Mouse (Mus musculus) hindbrain, embryonic 15.5 days (tissue): Measurements from ENCODE around the gene Tmem210. TPM values are rescaled to one million over a fixed set of nuclear protein-coding genes. Genes with fewer than 3 reads are reported as not detected.

Experiments used
- ATAC-seq: fragments of 200-750 bp; cut with Nextera tagmentation; 2 replicates; pipeline ENCODE4 v1.8.0; 2017; ENCODE audit warnings: low read depth, moderate number of reproducible peaks, moderate TSS enrichment; ENCODE audit not compliant: low FRiP score
- H3K27ac ChIP-seq: fragments of 300-500 bp; sonication (generic); replicated peaks from 2 replicates; pipeline ENCODE4 v1.5.1; 2015; ENCODE audit warnings: mild to moderate bottlenecking, inconsistent platforms
- H3K27me3 ChIP-seq: fragments of 300-500 bp; sonication (generic); 2 replicates; pipeline ENCODE4 v1.6.1; 2015; ENCODE audit warnings: control low read depth, inconsistent platforms
- H3K36me3 ChIP-seq: fragments of 300-500 bp; sonication (generic); 2 replicates; pipeline ENCODE4 v1.6.1; 2015; ENCODE audit warnings: control low read depth, inconsistent platforms
- H3K4me1 ChIP-seq: fragments of 300-500 bp; sonication (generic); replicated peaks from 2 replicates; pipeline ENCODE4 v1.6.1; 2015; ENCODE audit warnings: control low read depth, inconsistent platforms
- H3K4me2 ChIP-seq: fragments of 300-500 bp; sonication (generic); 2 replicates; pipeline ENCODE4 v1.6.1; 2015; ENCODE audit warnings: moderate library complexity, mild to moderate bottlenecking, inconsistent platforms
- H3K4me3 ChIP-seq: fragments of 300-500 bp; sonication (generic); 2 replicates; pipeline ENCODE4 v1.5.1; 2015; ENCODE audit warnings: mild to moderate bottlenecking, inconsistent platforms
- H3K9ac ChIP-seq: fragments of 300-500 bp; sonication (generic); 2 replicates; pipeline ENCODE4 v1.6.1; 2015; ENCODE audit warnings: inconsistent platforms
- H3K9me3 ChIP-seq: fragments of 300-500 bp; sonication (generic); 2 replicates; pipeline ENCODE4 v1.6.1; 2016; ENCODE audit warnings: control low read depth, inconsistent platforms
- WGBS: fragments of 180-500 bp; shearing (Covaris S2); methylation state at CpG from one replicate; pipeline ENCODE4 v1.1.7; 2015; 5-methylcytosine and 5-hydroxymethylcytosine counted together
- polyA plus RNA-seq: library from polyadenylated mRNA; unstranded; fragments of >200 nt; fragmentation: Nextera tagmentation; extraction: Ambion mirVana; gene quantifications from 2 replicates; pipeline ENCODE4 v1.2.1, GENCODE M21; 2015

Gene Tmem210
- polyA plus RNA-seq, 1 experiment from 2014 or later, result not detected

GRCm38 (mm10) chr2:25304657-25305541, 17.0 kb downstream of the Tmem210 start:
- ATAC-seq, result peak; percentile 88
- Histone ChIP-seq H3K4me2 (peak overlapping the region; percentile 69), H3K27me3 (peaks cover 42% of the 10 kb centered on the region), H3K4me1 (peaks cover 12% of the 10 kb centered on the region), H3K9ac (peak overlapping the region; percentile 49), H3K4me3 (peak overlapping the region; percentile 42), H3K36me3 (peaks cover 26% of the 10 kb centered on the region), H3K9me3 (no peaks in the 10 kb centered on the region), H3K27ac (peak overlapping the region; percentile 63)
- WGBS, result 4% methylated on average over 45 of the region's 45 CpGs

GRCm38 (mm10) chr2:25305587-25306359, 17.8 kb downstream of the Tmem210 start:
- 51% methylated on average over 14 of the region's 14 CpGs for WGBS
- ATAC-seq, result peak; percentile 55; the same call in 1 of the 2 replicates
- Histone ChIP-seq H3K9me3 (no peaks in the 10 kb centered on the region), H3K4me1 (peaks cover 12% of the 10 kb centered on the region), H3K36me3 (peaks cover 31% of the 10 kb centered on the region), H3K27ac (peak overlapping the region; percentile 63; the same call in 1 of the 2 replicates), H3K4me3 (peak overlapping the region; percentile 42), H3K9ac (peak overlapping the region; percentile 49), H3K4me2 (peak overlapping the region; percentile 69), H3K27me3 (peaks cover 51% of the 10 kb centered on the region)

GRCm38 (mm10) chr2:25310180-25310579, 22.2 kb downstream of the Tmem210 start:
- 53% methylated on average over 10 of the region's 10 CpGs for WGBS
- Histone ChIP-seq H3K27ac (no peak overlapping the region), H3K4me1 (peaks cover 4% of the 10 kb centered on the region), H3K4me3 (no peak overlapping the region), H3K27me3 (peaks cover 81% of the 10 kb centered on the region), H3K9me3 (no peaks in the 10 kb centered on the region), H3K4me2 (no peak overlapping the region), H3K9ac (no peak overlapping the region), H3K36me3 (peaks cover 53% of the 10 kb centered on the region)
- no peak for ATAC-seq

- 7% methylated on average over 21 of the region's 22 CpGs for WGBS
- no peak overlapping the region for H3K4me3 ChIP-seq
- peaks cover 61% of the 10 kb centered on the region for H3K36me3 ChIP-seq
- H3K9me3 ChIP-seq, result no peaks in the 10 kb centered on the region
- no peak overlapping the region for H3K27ac ChIP-seq
- no peak; the same call in 1 of the 2 replicates for ATAC-seq
- H3K27me3 ChIP-seq, result peaks cover 89% of the 10 kb centered on the region
- no peak overlapping the region for H3K4me2 ChIP-seq
- H3K4me1 ChIP-seq, result no peaks in the 10 kb centered on the region
- no peak overlapping the region for H3K9ac ChIP-seq
Measured at GRCm38 (mm10) chr2:25310969-25311368, 23.0 kb downstream of the Tmem210 start.

GRCm38 (mm10) chr2:25311491-25311891, 23.5 kb downstream of the Tmem210 start:
- Histone ChIP-seq H3K4me2 (no peak overlapping the region), H3K9ac (no peak overlapping the region), H3K36me3 (peaks cover 62% of the 10 kb centered on the region), H3K27me3 (peaks cover 94% of the 10 kb centered on the region), H3K9me3 (no peaks in the 10 kb centered on the region), H3K4me1 (peaks cover 3% of the 10 kb centered on the region), H3K4me3 (no peak overlapping the region), H3K27ac (no peak overlapping the region)
- ATAC-seq, result peak; percentile 24; the same call in 1 of the 2 replicates
- WGBS, result 12% methylated on average over 11 of the region's 11 CpGs

- H3K4me2 ChIP-seq, result peak overlapping the region; percentile 64
- H3K9ac ChIP-seq, result peak overlapping the region; percentile 56
- 3% methylated on average over 31 of the region's 31 CpGs for WGBS
- H3K27me3 ChIP-seq, result peaks cover 43% of the 10 kb centered on the region
- H3K9me3 ChIP-seq, result no peaks in the 10 kb centered on the region
- H3K4me3 ChIP-seq, result peak overlapping the region; percentile 64
- peak overlapping the region; percentile 87 for H3K27ac ChIP-seq
- peak; percentile 78 for ATAC-seq
- peaks cover 27% of the 10 kb centered on the region for H3K4me1 ChIP-seq
- H3K36me3 ChIP-seq, result peaks cover 25% of the 10 kb centered on the region
Measured at GRCm38 (mm10) chr2:25318119-25318966, 30.4 kb downstream of the Tmem210 start.

- WGBS, result 8% methylated on average over 58 of the region's 58 CpGs
- Histone ChIP-seq H3K4me3 (peak within 1 kb of the TSS; percentile 64), H3K27ac (peak within 1 kb of the TSS; percentile 87), H3K9ac (peak within 1 kb of the TSS; percentile 56), H3K9me3 (no peaks in the 10 kb centered on the region), H3K27me3 (peaks cover 34% of the 10 kb centered on the region), H3K4me2 (peak within 1 kb of the TSS; percentile 64), H3K4me1 (peaks cover 27% of the 10 kb centered on the region), H3K36me3 (peaks cover 18% of the 10 kb centered on the region)
- peak; percentile 87 for ATAC-seq
Measured at GRCm38 (mm10) chr2:25318971-25319773, 31.2 kb downstream of the Tmem210 start, which contains the start of gene Grin1. TSS of gene Grin1 (minus strand) at chr2:25319187.

GRCm38 (mm10) chr2:25320084-25320483, 32.1 kb downstream of the Tmem210 start:
- Histone ChIP-seq H3K36me3 (0 out of 2 replicates have a peak, but pooled peaks cover 9% of the 10 kb centered on the region), H3K4me3 (no peak overlapping the region), H3K4me2 (no peak overlapping the region), H3K9ac (no peak overlapping the region), H3K4me1 (peaks cover 27% of the 10 kb centered on the region), H3K27me3 (peaks cover 25% of the 10 kb centered on the region), H3K9me3 (no peaks in the 10 kb centered on the region), H3K27ac (no peak overlapping the region)
- 34% methylated on average over 2 of the region's 2 CpGs for WGBS
- ATAC-seq, result no peak

GRCm38 (mm10) chr2:25326036-25326435, 38.1 kb downstream of the Tmem210 start:
- no peak for ATAC-seq
- Histone ChIP-seq H3K9me3 (no peaks in the 10 kb centered on the region), H3K9ac (no peak overlapping the region), H3K4me2 (no peak overlapping the region), H3K4me1 (peaks cover under 1% of the 10 kb centered on the region), H3K4me3 (no peak overlapping the region), H3K27ac (no peak overlapping the region), H3K27me3 (peaks cover 2% of the 10 kb centered on the region), H3K36me3 (no peaks in the 10 kb centered on the region)
- 72% methylated on average over 2 of the region's 2 CpGs for WGBS

- Histone ChIP-seq H3K4me1 (peaks cover 15% of the 10 kb centered on the region), H3K36me3 (no peaks in the 10 kb centered on the region), H3K27ac (no peak overlapping the region), H3K9me3 (no peaks in the 10 kb centered on the region), H3K9ac (no peak overlapping the region), H3K4me2 (no peak overlapping the region), H3K27me3 (no peaks in the 10 kb centered on the region), H3K4me3 (no peak overlapping the region)
- ATAC-seq, result no peak
- 36% methylated on average over 7 of the region's 7 CpGs for WGBS
Measured at GRCm38 (mm10) chr2:25328440-25328839, 40.5 kb downstream of the Tmem210 start.
